8 mouse cellular contexts compared by ENCODE assay signal in the genomic region with DNA sequence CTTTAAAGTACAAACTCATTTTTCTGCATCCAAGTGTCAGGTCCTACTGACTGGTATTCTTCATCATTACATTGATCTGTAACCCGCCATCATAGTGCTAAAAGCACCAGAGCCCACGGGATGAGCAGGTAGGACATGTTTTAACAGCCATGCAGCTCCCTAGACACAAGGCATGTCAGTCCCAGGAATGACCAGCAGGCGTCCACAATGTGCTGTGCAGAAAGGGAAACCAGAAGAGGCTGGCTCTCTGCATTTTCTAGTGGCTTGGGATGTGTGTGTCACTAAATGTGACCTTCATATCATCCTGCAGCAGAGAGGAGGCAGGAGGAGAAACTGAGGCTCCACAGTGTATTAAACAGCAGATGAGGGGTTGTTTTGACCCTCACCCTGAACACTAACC. TPM values are rescaled to one million over a fixed set of nuclear protein-coding genes. Genes with fewer than 3 reads are reported as not detected.
DNase-seq lines count a peak whose midpoint lies in the region.

No protein-coding gene starts in this region.

- DNase-seq in NIH3T3 (ENCODE audit: low read depth) (peak; percentile 73), liver (peak; percentile 28)
- peak; percentile 6 for DNase-seq in cerebellum, adult 9-10 months
- peak; percentile 13 for DNase-seq in forelimb bud, embryonic 11.5 days (ENCODE audit: low read depth, low spot score)
- peak; percentile 30 to 56 for DNase-seq in heart, postnatal 10 days
- DNase-seq in kidney, postnatal 36 days = peak; percentile 42 to 85
- DNase-seq in ovary, postnatal 10 days (ENCODE audit: low spot score) = peak; percentile 6
- DNase-seq in thymus, postnatal 14 days = peak; percentile 6

- intact Hi-C loops in heart, postnatal 10 days (cut with DNase I) = loop anchor here (5.0 kb wide), 1 partner anchor 65 kb away; no protein-coding TSS in a partner anchor

RNA-seq across cellular contexts. Expression of gene Serpina3k, which starts 13.5 kb away (rescaled TPM):
- total RNA-seq in heart, postnatal 10 days (2021) = not detected

RNA-seq across cellular contexts. Expression of gene Serpina3m, which starts 13.5 kb away (rescaled TPM):
- not detected for total RNA-seq in heart, postnatal 10 days (2021)

RNA-seq across cellular contexts. Expression of gene Serpina3j, which starts 37.5 kb away (rescaled TPM):
- total RNA-seq in heart, postnatal 10 days (2021) = not detected

RNA-seq across cellular contexts. Expression of gene Serpina3n, which starts 54.7 kb away (rescaled TPM):
- 1 to 10 TPM in 1 of 2 experiments, under 1 TPM in 1; 0.84 to 2.4 TPM for total RNA-seq in heart, postnatal 10 days (2021)

Comparison
In these comparisons a context has a peak if more than half of its experiments do, and no peak if none do; other contexts are left out.
1. Peak in every context shown above with its lines: DNase-seq.
2. DNase-seq: peak in every context shown above with its lines; median percentile 73 in NIH3T3; 64 in kidney, postnatal 36 days; 43 in heart, postnatal 10 days; 28 in liver; 13 in forelimb bud, embryonic 11.5 days; 6 in cerebellum, adult 9-10 months; 6 in ovary, postnatal 10 days; 6 in thymus, postnatal 14 days.